Mouse (Mus musculus) testis, adult 2 months (tissue): ENCODE results near the gene Efna3.

ENCODE experiments used
- CTCF ChIP-seq: fragments of 200-500 bp; IDR thresholded peaks from 2 replicates; pipeline ENCODE4 v1.5.1; 2012; ENCODE audit warnings: low read depth, mild to moderate bottlenecking, inconsistent platforms, low read length, moderate library complexity; ENCODE audit not compliant: control insufficient read depth, insufficient read depth, insufficient replicate concordance
- POLR2A ChIP-seq: fragments of 200-500 bp; IDR thresholded peaks from 2 replicates; pipeline ENCODE4 v1.6.1; 2012; ENCODE audit warnings: low read depth, mild to moderate bottlenecking, inconsistent platforms, low read length, moderate library complexity; ENCODE audit not compliant: control insufficient read depth

- TF ChIP-seq CTCF, result no peak
- TF ChIP-seq POLR2A, result no peak
These were observed 37.5 kb upstream of the Efna3 start for GRCm38 (mm10) chr3:89360237-89360636.
